Mouse (Mus musculus): ENCODE data around the gene Asb9. TPM values are rescaled to one million over a fixed set of nuclear protein-coding genes. Genes with fewer than 3 reads are reported as not detected.
A peak's percentile ranks its signal among the peaks of the same experiment; 100 is the strongest.

Asb9 gene
- polyA plus RNA-seq (2015; fragmentation: Nextera tagmentation; extraction: Ambion mirVana) = not detected in 2 replicates

DNA sequence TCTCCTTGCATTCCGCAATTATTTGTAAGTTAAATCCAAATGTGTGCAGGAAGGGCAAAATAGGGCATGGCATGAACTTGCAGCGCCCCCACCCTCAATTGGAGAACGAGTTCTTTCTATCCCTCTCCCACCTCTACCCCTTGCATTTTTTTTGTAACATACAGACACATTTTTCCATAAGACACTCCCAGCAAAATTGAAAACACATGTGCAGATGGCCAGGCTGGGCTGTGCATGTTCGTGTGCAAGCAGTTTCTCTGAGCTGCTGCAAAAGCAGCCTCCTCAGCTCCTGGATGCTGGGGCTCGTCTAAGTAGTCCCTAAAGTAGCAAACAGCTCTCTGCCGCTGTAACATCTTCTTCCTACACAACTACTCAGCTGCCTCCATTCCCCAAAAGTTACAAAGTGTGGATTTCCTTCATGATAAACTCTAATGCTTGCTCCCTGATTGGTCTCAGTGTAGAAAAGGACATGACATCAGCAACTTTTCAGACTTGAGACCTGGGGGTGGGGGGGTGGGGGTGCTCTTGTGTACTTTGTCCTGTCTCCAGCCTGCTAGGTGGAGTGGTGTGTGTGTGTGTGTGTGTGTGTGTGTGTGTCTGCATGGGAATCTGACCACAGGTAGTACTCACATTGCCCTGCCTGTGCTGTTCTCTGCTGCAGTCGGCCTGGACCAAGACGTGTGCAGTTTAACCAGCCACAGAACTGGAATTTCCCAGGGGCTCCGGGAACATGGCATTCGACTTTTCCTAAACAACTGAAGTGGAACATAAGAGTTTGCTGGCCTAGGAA is at the start of gene Asb9:
Gene Asb9, plus strand, starts transcription at position 619 of the 790 bp plus-strand sequence.
- Histone ChIP-seq H3K4me2 (replicated peaks; ENCODE audit: low read depth, low read length) (no peak within 1 kb of the TSS), H3K27me3 (replicated peaks; ENCODE audit: insufficient read depth, low read length) (no peaks in the 10 kb centered on the region), H3K36me3 (ENCODE audit: insufficient read depth, low read length) (no peaks in the 10 kb centered on the region), H3K4me3 (ENCODE audit: low read depth, low read length) (no peak within 1 kb of the TSS), H3K9me3 (ENCODE audit: low read length) (no peaks in the 10 kb centered on the region), H3K27ac (ENCODE audit: low read length) (no peak within 1 kb of the TSS), H3K9ac (replicated peaks; ENCODE audit: low read depth) (no peak within 1 kb of the TSS), H3K4me1 (ENCODE audit: insufficient read depth, low read depth, low read length) (no peaks in the 10 kb centered on the region)
- no peak for TF ChIP-seq CTCF (IDR thresholded peaks at IDR 0.05)
- no peak for TF ChIP-seq EP300 (IDR thresholded peaks at IDR 0.05)
- no peak for DNase-seq (ENCODE audit: low spot score)
- WGBS = 66% methylated on average over 10 of the region's 10 CpGs
- ATAC-seq = no peak

DNA sequence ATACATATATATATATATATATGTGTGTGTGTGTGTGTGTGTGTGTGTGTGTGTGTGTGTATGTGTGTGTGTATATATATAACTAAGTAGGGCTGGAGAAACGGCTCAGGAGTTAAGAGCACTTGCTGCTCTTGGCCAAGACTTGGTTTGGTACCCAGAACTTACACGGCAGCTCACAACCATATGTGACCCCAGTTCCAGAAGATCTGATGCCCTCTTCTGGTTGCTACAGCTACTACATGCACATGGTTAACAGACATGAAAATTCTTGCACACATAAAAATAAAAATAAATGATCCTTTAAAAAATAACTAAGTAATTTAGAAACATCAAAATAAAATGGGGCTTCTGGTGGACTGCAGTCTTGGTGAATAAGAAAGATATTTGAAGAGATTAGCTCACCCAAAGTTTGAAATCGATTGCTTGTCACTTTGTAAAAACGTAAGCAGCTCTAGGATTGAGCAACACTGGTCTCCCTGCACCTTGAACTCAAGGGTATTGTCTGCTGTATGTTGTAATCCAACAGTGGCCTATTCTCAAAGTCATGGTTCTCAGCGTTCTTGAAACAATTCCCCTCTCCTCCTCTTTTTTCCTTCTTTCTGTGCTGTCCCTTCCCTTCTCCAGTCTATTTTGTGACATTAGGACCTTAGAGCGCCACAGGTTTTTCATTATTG is 46.8 kb upstream of the Asb9 start:
- Histone ChIP-seq H3K4me1 (ENCODE audit: insufficient read depth, low read depth, low read length) (no peaks in the 10 kb centered on the region), H3K9me3 (ENCODE audit: low read length) (no peaks in the 10 kb centered on the region), H3K27ac (ENCODE audit: low read length) (no peak overlapping the region), H3K9ac (replicated peaks; ENCODE audit: low read depth) (no peak overlapping the region), H3K4me3 (ENCODE audit: low read depth, low read length) (no peak overlapping the region), H3K4me2 (replicated peaks; ENCODE audit: low read depth, low read length) (no peak overlapping the region), H3K27me3 (replicated peaks; ENCODE audit: insufficient read depth, low read length) (no peaks in the 10 kb centered on the region), H3K36me3 (ENCODE audit: insufficient read depth, low read length) (no peaks in the 10 kb centered on the region)
- no peak for TF ChIP-seq EP300 (IDR thresholded peaks at IDR 0.05)
- TF ChIP-seq CTCF (IDR thresholded peaks at IDR 0.05) = peak; percentile 25; the same call in 1 of the 2 replicates
- 48% methylated on average over 6 of the region's 6 CpGs for WGBS
- ATAC-seq (no peak), DNase-seq (ENCODE audit: low spot score) (no peak)

DNA sequence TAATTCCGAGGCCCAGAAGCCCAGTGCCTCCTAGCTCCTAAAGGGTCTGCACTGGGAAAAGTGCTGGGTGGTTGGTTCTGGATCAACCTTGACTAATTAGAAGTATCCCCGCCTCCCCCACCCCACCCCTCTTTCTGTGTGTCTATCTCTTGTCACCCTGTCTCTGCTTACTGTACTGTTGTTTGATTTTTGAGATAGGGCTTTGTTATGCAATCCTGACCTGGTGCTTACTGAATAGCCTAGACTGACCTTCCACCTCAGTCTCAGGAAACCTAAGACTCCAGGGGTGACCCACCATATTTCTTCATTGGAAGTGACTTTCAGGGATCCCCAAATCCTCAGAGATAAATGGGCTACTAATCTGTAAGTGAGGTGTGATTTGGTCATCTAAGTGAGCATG is 3.9 kb upstream of the Asb9 start:
- no peaks in the 10 kb centered on the region for H3K9me3 ChIP-seq (ENCODE audit: low read length)
- H3K36me3 ChIP-seq (ENCODE audit: insufficient read depth, low read length) = no peaks in the 10 kb centered on the region
- no peaks in the 10 kb centered on the region for H3K27me3 ChIP-seq (replicated peaks; ENCODE audit: insufficient read depth, low read length)
- H3K4me2 ChIP-seq (replicated peaks; ENCODE audit: low read depth, low read length) = no peak overlapping the region
- no peak for TF ChIP-seq CTCF (IDR thresholded peaks at IDR 0.05)
- H3K4me1 ChIP-seq (ENCODE audit: insufficient read depth, low read depth, low read length) = no peaks in the 10 kb centered on the region
- H3K4me3 ChIP-seq (ENCODE audit: low read depth, low read length) = no peak overlapping the region
- H3K9ac ChIP-seq (replicated peaks; ENCODE audit: low read depth) = no peak overlapping the region
- WGBS = 59% methylated on average over 2 of the region's 2 CpGs
- DNase-seq (ENCODE audit: low spot score) (no peak), ATAC-seq (no peak)
- H3K27ac ChIP-seq (ENCODE audit: low read length) = no peak overlapping the region

DNA sequence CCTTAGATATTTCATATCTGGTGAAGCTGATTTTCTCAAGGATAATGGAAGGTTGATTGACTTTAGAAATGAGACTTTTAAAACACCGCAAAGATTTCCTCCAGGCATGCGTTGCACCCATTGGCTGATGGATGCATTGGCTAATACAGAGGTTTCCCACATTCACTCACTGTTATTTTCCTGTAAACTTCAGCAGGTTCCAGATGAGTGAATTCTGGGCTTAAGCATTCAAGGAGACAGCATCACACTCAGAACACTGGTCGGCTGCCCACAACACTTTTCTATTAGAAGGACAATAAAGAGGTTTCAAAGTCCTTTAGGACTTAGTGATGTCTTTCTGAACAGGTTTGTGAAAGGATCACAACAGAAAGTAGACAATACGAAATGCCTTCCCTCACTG is 941 bp downstream of the Asb9 start:
- no peak overlapping the region for H3K27ac ChIP-seq (ENCODE audit: low read length)
- no peak overlapping the region for H3K4me3 ChIP-seq (ENCODE audit: low read depth, low read length)
- no peaks in the 10 kb centered on the region for H3K36me3 ChIP-seq (ENCODE audit: insufficient read depth, low read length)
- ATAC-seq = no peak
- no peaks in the 10 kb centered on the region for H3K4me1 ChIP-seq (ENCODE audit: insufficient read depth, low read depth, low read length)
- 79% methylated on average over 4 of the region's 4 CpGs for WGBS
- DNase-seq (ENCODE audit: low spot score) = no peak
- no peak overlapping the region for H3K4me2 ChIP-seq (replicated peaks; ENCODE audit: low read depth, low read length)
- H3K9ac ChIP-seq (replicated peaks; ENCODE audit: low read depth) = no peak overlapping the region
- no peak for TF ChIP-seq EP300 (IDR thresholded peaks at IDR 0.05)
- no peaks in the 10 kb centered on the region for H3K27me3 ChIP-seq (replicated peaks; ENCODE audit: insufficient read depth, low read length)
- H3K9me3 ChIP-seq (ENCODE audit: low read length) = no peaks in the 10 kb centered on the region

DNA sequence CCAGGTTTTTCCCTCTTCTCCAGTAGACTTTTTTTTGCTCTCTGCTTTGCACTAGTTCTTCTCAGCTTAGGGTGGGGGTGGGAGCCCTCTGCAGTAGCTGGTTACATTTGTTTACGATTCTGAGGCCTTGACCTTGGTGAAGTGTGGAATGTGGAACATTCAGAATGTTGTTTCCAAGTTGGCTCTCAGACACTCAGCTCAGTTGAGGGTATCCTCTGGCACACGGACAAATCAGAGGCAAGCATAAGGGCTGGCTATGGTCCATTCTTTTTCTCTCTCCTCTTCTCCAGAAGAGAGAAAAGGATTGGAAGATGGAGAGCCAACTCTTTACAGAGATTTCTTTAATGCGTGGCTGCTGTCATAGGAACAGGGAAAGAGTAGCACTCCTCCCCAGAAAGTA is 2.6 kb downstream of the Asb9 start:
- Histone ChIP-seq H3K4me1 (ENCODE audit: insufficient read depth, low read depth, low read length) (no peaks in the 10 kb centered on the region), H3K9ac (replicated peaks; ENCODE audit: low read depth) (no peak overlapping the region), H3K4me2 (replicated peaks; ENCODE audit: low read depth, low read length) (no peak overlapping the region), H3K36me3 (ENCODE audit: insufficient read depth, low read length) (no peaks in the 10 kb centered on the region), H3K9me3 (ENCODE audit: low read length) (no peaks in the 10 kb centered on the region), H3K4me3 (ENCODE audit: low read depth, low read length) (no peak overlapping the region), H3K27ac (ENCODE audit: low read length) (no peak overlapping the region), H3K27me3 (replicated peaks; ENCODE audit: insufficient read depth, low read length) (no peaks in the 10 kb centered on the region)
- 25% methylated on average over 3 of the region's 3 CpGs for WGBS
- ATAC-seq (no peak), DNase-seq (ENCODE audit: low spot score) (peak; percentile 5)
- no peak for TF ChIP-seq EP300 (IDR thresholded peaks at IDR 0.05)
- TF ChIP-seq CTCF (IDR thresholded peaks at IDR 0.05) = no peak

DNA sequence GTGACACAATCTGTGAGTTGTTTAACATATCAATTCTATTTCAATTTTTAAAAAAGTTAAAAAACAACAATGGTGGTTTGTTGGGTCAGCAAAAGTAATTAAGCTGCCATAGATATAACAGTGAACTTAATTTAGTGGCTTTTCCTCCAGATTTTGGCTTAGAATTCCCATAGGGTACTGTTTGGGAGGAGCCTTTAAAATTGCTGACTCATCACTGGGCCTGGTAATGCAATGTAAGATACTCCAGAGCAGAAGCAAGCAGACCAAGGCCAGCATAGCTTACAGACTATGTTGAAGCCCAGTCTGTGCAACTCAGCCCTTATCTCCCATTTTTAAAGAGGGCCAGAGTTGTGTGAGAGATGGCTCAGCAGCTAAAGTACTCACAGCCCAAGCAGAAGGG is 16.0 kb downstream of the Asb9 start:
- no peak for DNase-seq (ENCODE audit: low spot score)
- Histone ChIP-seq H3K4me1 (ENCODE audit: insufficient read depth, low read depth, low read length) (no peaks in the 10 kb centered on the region), H3K4me3 (ENCODE audit: low read depth, low read length) (no peak overlapping the region), H3K9me3 (ENCODE audit: low read length) (no peaks in the 10 kb centered on the region), H3K27me3 (replicated peaks; ENCODE audit: insufficient read depth, low read length) (no peaks in the 10 kb centered on the region), H3K4me2 (replicated peaks; ENCODE audit: low read depth, low read length) (no peak overlapping the region), H3K9ac (replicated peaks; ENCODE audit: low read depth) (no peak overlapping the region), H3K27ac (ENCODE audit: low read length) (no peak overlapping the region), H3K36me3 (ENCODE audit: insufficient read depth, low read length) (no peaks in the 10 kb centered on the region)
- ATAC-seq = no peak
- no peak for TF ChIP-seq CTCF (IDR thresholded peaks at IDR 0.05)
- TF ChIP-seq EP300 (IDR thresholded peaks at IDR 0.05) = no peak

Measured in lung, postnatal 0 days (tissue).